Mouse (Mus musculus): Measurements from ENCODE around the gene Supt3.

GRCm38 (mm10) chr17:45087022-45087421, 310.1 kb downstream of the Supt3 start:
- TF ChIP-seq POLR2A (IDR thresholded peaks at IDR 0.05; ENCODE audit: insufficient read depth, low read length) (no peak), CTCF (IDR thresholded peaks at IDR 0.05; ENCODE audit: low read depth, low read length) (no peak)

Measured in ES-Bruce4 (cell line).